Mouse (Mus musculus) myocyte (in vitro differentiated cells): ENCODE data around the gene Mogat2.

ENCODE experiments used
- E2F4 ChIP-seq: IDR thresholded peaks from one replicate; pipeline ENCODE4 v1.6.1; 2011; ENCODE audit warnings: mild to moderate bottlenecking, control low read depth, moderate library complexity; ENCODE audit not compliant: insufficient read depth
- MAX ChIP-seq: IDR thresholded peaks from one replicate; pipeline ENCODE4 v1.6.1; 2011; ENCODE audit warnings: low read depth, mild to moderate bottlenecking, control low read depth
- MYOD1 ChIP-seq, 3 experiments: IDR thresholded peaks; one replicate each; pipeline ENCODE4 v1.6.1; 2011; ENCODE audit warnings: control low read depth in 2 of 3, low read depth in 2 of 3, mild to moderate bottlenecking in 2 of 3, moderate library complexity in 1 of 3; ENCODE audit not compliant: insufficient read length in 2 of 3, control insufficient read depth in 1 of 3
- MYOG ChIP-seq, 3 experiments: IDR thresholded peaks; one replicate each; pipeline ENCODE4 v1.6.1; 2011; ENCODE audit warnings: control low read depth in 2 of 3, low read depth in 2 of 3, mild to moderate bottlenecking in 2 of 3; ENCODE audit not compliant: insufficient read length in 2 of 3, control insufficient read depth in 1 of 3, insufficient read depth in 1 of 3
- POLR2A ChIP-seq: IDR thresholded peaks from one replicate; pipeline ENCODE4 v1.6.1; 2011; ENCODE audit warnings: low read depth, mild to moderate bottlenecking, control low read depth, moderate library complexity; ENCODE audit not compliant: insufficient read length
- REST ChIP-seq: IDR thresholded peaks from one replicate; pipeline ENCODE4 v1.6.1; 2011; ENCODE audit warnings: mild to moderate bottlenecking, control low read depth, moderate library complexity; ENCODE audit not compliant: insufficient read depth, insufficient read length
- TCF12 ChIP-seq: IDR thresholded peaks from one replicate; pipeline ENCODE4 v1.6.1; 2011; ENCODE audit warnings: mild to moderate bottlenecking, control low read depth; ENCODE audit not compliant: poor library complexity, insufficient read depth, severe bottlenecking
- TCF3 ChIP-seq: IDR thresholded peaks from one replicate; pipeline ENCODE4 v1.6.1; 2011; ENCODE audit warnings: low read depth, control low read depth; ENCODE audit not compliant: insufficient read length

DNA sequence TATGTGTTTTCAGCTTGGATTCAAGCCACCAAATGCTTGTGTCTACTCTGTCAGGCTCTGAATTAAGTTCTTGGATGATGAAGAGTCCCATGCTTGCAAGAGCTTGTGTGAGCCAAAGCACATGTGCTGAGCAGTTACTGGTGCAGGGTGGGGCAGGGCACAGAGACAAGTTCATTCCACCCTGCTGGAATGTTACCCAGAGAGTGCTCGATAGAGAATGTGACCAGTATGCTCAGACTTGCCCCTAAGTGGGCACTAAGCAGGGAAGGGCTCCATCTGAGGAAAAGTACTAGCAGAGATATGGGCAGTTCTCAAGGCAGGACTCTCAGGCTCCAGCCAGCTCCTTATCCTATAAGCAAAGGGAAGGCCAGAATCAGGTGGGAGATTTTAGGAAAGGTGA, 38.3 kb upstream of the Mogat2 start:
- no peak for TF ChIP-seq POLR2A
- TF ChIP-seq MAX: no peak
- no peak for TF ChIP-seq TCF3
- TF ChIP-seq E2F4: no peak
- no peak for TF ChIP-seq MYOG (IDR thresholded peaks at IDR 0.05; ENCODE audit: control insufficient read depth in 1 of 3, insufficient read depth in 1 of 3, insufficient read length in 2 of 3, low read depth in 2 of 3)
- TF ChIP-seq REST: no peak
- no peak for TF ChIP-seq MYOD1 (IDR thresholded peaks at IDR 0.05; ENCODE audit: control insufficient read depth in 1 of 3, insufficient read length in 2 of 3, low read depth in 2 of 3)
- no peak for TF ChIP-seq TCF12
